Mouse (Mus musculus): Measurements from ENCODE around the gene Rab30. TPM values are rescaled to one million over a fixed set of nuclear protein-coding genes. Genes with fewer than 3 reads are reported as not detected.
A peak's percentile ranks its signal among the peaks of the same experiment; 100 is the strongest.
"Not testable (repeated sequence)": the region's sequence is repeated elsewhere in the genome, so short reads cannot be mapped to it uniquely, and the experiment has no call there.

Rab30 gene
- total RNA-seq, 2 experiments from 2014 or later: 5.4 to 8.5 TPM

DNA sequence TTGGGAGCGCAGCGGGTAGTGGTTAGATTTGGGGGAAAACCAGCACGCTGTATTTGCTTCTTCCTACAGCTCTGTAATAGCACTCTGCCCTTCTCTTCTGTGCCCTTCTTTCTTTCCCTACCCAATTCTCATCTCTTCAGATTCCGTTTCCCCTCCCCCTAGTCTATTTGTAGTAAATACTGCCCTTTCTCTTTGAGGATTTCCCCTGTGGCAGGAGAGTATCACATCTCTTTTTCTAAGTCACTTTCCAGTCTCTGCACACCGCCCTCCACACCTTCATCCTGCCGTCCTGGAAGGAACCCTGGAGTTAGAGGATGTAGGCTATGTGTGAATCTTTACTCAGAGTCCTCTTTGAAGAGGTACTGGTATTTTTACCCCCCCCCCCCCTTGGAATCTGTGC is 1.9 kb downstream of the Rab30 start:
- DNase-seq (ENCODE audit: low spot score): no peak

DNA sequence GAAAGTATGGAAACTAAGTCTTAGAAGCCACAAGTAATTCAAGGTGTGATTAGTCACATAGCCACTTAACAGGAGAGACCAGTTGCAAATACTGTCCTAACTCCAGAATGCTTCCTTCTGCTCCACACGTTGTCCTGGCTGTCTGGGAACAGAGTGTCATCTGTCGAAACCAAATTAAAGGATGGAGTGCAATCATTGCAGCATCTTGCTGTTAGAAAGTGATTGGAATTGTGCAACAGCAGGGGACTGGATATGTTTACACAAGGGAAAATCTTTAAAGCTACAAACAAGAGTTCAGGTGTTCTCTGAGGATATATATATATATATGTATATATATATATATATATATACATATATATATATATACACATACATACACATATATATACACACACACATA is 9.0 kb downstream of the Rab30 start:
- no peak for DNase-seq (ENCODE audit: low spot score)

DNA sequence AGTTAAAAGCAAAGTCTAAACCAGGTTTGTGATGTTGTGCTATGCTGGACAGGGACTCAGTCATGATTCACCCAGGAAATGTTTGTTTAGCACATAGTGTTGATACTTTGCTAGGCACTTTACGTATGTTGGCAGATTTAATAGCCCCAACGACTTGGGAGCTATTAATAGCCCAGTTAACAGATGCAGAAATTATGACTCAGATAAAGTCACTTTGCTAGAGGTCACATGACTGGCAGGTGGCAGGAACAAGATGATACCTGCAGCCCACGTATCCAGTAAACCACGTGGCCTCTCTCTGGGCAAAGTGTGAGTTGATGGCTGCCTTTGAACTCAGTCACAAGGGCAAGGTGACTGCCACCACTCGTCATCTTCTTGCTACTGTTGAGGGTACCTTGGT is 16.7 kb downstream of the Rab30 start:
- DNase-seq (ENCODE audit: low spot score): peak; percentile 53

DNA sequence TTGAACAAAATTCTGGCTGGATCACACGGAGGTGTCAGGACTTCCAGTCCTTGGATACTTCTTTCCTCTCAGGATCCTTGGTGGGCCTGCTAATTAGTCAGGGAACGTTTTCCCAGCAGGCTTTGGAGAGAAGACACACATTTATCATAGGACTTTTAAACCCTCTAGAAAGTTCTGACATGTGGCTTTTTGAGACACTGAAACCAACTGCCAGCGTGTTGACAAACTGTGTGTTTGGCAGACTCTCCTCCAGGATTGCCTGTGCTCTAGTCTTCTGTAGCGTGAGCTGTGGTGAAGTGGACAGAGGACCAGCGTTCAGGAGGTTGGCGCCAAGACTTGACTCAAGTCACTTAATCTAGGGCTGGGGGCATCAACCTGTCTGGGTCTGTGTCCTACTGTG is 19.2 kb downstream of the Rab30 start:
- no peak for DNase-seq (ENCODE audit: low spot score)

DNA sequence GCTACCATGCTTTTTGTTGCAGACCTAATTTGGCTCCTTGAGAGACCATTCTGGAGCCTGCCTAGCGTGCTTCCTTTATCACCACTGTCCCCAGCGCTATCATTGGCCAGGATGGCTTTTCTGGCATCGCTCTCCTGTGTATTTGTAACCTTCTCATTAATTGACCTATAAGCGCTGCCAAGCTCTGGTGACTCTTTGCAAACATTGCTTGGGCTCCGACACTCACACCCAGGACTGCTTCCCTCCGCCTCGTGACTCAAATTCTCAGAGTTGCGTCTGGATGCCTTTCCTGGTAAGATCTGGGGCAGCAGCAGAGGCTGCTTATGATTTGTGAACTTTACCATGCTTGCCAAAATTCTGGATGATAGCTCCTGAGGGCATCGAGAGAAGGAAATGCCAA is 19.8 kb downstream of the Rab30 start:
- DNase-seq (ENCODE audit: low spot score): peak; percentile 46

DNA sequence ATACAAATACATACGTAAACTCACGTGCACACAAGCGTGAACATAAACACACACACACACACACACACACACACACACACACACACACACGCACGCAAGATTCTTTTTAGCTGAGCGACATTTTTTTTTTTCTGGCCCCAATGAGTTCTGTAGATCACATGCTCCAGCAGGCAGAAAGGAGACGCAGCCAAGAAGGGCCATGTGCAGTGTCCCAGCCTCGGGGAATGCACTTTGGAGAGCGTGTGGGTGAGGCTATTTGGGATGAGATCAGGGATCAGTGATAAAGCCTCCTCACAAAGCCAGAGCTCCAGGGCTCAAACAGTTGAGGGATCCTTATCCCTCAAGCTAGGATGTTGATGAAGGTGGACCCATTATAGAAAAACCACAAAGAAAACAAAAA is 24.0 kb downstream of the Rab30 start:
- DNase-seq (ENCODE audit: low spot score): peak; percentile 54

DNA sequence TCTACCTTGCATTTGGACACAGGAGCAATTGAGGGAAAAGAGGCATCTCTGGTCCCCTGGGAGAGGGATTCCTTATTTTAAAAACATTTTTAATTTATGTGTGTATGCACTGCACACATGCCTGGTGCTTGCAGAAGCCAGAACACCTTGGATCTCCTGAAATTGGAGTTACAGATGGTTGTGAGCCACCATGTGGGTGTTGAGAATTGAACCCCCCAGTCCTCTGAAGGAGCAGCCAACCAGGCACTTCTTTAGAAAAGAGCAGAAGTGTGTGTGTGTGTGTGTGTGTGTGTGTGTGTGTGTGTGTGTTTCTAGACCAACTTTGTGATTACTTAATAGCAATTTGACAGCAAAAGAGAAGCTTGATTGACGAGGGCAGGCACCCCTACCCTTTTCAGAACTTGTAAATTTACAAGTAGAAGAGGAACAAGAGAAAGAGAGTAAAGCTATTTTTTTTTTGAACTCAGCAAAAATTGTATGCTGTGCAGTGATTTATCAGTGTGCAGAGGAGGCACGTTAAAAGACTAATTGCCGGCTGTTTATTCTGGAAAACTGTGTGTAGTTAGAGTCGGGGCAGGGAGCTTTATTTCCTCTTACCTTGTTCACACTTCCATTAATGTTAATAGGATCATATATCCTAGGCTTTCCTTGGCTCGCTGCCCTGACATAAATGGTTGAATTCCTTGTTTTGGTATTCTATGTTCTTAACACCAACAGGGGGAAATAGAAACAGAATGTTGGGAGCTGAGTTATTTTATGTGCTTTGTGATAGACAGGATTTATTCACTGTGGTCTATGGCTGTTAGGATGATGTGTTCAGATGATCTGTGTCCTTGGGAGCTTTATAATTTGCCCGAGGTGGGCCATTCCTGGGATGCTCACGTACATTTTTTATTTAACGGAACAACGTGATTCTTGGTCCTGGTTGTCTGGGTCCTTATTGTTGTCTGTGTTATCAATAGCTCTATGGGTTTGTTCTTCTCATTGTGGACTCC is 25.0 kb downstream of the Rab30 start:
- DNase-seq (ENCODE audit: low spot score): no peak

DNA sequence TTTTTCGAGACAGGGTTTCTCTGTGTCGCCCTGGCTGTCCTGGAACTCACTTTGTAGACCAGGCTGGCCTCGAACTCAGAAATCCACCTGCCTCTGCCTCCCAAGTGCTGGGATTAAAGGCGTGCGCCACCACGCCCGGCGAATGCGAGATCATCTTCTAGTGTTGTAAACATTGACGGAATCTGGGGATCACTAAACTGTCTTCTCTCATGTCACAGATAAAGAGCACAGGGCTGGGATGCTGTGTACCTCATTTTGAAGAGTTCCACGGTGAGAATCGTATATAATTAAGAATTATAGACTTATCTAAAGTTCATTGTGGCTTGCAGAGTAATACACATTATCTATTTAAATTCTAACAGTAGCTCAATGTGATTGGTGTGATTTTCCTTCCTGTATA is 26.7 kb downstream of the Rab30 start:
- not testable (repeated sequence) for DNase-seq (ENCODE audit: low spot score)

DNA sequence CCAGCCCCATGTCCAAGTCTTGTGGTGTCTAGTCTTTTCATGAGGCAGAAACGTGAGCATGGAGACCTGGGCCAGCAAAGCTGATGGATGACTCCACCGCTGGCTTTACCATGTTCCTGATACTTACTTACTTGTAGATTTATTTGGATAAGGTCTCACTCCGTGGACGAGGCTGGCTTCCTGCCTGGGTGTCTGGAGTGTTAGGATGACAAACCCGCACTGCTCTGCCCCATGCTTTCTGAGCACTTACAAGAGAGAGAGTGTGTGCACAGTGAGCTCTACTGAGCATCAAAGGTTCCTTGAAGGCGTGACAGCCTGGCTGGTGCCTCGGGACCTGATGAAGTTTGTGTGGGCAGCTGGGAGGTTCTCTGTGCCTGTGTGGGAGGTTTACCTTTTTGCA is 27.5 kb downstream of the Rab30 start:
- no peak for DNase-seq (ENCODE audit: low spot score)

DNA sequence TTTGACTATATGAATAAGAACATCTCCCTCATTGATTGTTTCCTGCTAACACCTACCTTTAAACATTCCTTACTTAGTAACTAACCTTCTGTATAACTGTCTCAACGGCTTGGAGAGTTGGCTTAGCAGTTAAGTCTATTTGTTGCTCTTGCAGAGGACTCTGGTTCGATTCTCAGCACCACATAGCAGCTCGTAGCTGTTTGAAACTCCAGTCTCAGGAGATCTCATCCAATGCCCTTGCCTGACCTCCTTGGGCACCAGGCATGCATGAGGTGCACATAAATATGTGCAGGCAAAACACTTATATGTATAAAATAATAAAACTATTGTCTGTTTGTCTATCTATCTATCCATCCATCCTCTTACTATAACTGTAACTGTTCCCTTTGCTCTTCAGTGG is 31.6 kb downstream of the Rab30 start:
- no peak for DNase-seq (ENCODE audit: low spot score)

DNA sequence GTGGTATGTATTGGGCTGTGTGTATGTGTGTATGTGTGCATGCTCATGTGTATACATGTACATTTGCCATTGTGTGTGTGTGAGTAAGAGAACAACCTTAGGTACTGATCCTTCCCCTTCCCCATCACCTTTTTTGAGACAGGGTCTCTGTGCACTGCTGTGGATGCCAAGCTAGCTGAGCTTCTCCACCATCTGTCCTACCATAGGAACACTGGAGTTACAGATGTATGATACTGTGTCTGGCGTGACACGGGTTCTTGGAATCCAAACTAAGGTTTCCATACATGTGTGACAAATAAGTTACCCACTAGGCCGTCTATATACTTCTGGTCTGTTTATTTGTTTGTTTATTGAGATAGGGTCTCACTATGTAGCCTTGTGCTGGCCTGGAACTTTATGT is 32.2 kb downstream of the Rab30 start:
- no peak for DNase-seq (ENCODE audit: low spot score)

DNA sequence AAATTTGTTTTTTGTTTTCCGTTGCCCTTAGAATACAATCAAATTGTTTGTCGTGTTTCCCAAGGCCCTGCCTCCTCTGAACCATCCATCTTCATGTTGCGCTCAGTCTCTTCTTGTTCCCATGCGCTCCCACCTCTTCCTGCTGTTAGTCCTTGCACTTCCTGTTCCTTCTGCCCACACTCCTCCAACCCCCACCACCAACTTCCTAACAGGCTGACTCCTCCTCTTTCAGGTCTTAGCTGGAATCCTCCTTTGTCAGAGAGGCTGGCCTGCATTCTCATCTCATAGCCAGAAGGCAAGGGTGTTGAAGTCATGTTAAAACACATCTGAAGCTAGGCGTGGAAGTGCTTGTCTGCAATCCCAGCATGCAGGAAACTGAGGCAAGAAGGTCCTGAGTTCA is 33.3 kb downstream of the Rab30 start:
- no peak for DNase-seq (ENCODE audit: low spot score)

DNA sequence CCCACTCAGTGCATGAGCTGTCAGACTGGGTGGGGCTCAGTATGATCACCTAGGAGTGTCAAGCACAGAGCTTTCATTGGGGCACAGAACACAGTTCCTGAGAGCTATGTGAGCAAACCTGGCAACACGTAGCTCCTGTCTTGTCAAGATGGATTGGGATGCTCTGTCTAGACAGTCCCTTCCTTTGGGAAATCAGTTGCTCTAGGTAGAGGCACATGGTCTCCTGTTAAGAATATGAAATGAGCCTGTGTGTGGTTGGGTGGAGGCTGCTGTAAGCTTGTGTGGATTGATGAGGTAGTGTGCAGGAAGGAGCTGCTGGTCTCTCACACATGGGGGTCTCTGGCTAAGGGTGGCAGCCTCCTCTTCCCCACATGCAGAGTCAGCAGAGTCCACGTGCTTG is 34.3 kb downstream of the Rab30 start:
- DNase-seq (ENCODE audit: low spot score): no peak

DNA sequence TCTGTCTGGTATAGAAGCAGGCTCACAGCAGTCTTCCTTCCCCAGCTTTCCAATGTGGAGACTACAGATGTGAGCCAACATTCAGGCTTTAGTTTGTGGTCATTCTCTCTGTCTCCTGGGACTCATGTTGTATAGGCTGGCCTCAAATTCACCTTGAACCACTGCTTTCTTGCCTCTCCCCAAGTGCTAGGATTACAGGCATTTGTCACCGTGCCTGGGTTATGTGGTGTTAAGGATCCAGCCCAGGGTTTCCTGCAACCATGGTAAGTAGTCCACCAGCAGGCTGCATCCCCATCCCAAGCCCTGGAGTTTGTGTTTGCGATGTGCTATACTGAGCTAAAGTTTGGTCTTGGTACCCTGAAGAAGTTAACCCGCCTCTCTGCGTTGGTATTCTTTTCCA is 35.2 kb downstream of the Rab30 start:
- peak; percentile 11 for DNase-seq (ENCODE audit: low spot score)

DNA sequence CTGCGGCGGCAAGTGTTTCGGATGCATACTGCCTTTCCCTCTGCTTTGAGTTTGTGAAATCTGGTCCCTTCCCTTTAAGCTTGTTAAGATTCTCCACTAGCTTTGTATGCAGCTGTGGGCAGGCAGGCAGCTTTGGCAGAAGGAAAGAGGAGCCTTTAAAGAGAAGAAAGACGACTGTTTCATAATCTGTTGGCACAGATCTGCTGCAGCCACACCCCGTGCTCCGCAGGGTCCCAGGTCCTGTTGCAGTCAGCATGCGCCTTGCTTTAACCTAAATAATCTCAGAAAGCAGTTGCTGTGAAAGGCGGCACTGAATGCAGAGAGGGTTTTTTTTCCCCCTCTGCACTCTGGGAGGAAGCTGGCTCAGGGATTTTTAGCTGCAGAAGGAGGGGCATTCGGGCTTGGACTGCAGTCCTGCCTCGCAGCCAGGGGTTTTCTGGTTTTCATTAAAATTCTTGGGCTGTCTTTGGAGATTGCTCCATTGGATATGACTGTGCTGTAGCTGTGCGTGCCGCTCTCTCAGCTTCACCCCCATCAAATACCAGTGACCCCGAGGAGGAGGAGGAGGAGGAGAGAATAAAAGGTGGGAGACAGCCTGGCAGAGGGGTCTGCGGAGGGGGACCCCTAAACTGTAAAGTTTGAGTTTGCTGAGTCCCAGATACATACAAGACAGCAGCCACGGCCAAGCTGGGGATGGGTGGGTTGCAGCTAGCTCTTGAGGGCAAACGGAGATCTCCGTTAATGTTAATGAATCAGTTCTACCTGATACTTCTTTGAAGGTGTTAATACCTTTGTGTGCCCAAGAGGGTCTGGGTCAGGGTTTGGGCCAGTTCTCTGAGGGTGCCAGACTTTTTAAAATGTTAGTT is 35.9 kb downstream of the Rab30 start:
- DNase-seq (ENCODE audit: low spot score): peak; percentile 64

DNA sequence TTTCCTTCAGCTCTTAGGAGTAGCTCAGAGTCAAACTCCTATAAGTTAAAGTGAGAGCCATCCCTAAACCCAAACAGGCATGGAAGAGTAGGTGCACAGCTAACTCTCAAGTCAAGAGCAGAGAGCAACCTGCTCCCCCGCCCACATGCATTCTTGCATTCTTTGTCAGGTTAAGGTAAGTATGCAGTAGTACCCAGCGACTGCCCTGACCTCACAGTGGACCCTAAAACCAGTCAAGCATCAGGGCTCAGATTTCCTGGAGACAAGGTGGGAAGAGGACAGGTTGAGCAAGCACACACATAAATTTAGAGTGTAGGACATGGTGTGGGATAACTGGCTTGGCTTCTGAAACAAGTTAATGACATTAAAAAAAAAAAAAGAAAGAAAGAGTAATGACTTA is 37.7 kb downstream of the Rab30 start:
- DNase-seq (ENCODE audit: low spot score): no peak

DNA sequence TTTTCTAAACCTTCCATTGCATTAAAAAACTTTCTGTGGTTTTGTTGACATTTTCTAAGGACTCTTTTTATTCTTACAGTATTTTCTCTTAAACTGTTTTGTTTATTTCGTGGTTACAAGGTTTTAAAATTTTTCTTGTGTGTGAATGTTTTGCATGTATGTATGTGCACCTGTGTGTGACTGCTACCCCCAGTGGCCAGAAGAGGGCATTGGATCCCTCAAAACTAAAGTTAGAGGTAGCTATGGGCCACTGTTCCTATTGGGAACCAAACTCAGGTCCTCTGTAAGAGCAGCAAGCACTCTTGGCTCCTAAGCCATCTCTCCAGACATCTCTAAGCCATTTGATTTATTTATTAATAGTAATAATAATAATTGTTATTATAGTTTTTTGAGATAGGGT is 40.0 kb downstream of the Rab30 start:
- no peak for DNase-seq (ENCODE audit: low spot score)

DNA sequence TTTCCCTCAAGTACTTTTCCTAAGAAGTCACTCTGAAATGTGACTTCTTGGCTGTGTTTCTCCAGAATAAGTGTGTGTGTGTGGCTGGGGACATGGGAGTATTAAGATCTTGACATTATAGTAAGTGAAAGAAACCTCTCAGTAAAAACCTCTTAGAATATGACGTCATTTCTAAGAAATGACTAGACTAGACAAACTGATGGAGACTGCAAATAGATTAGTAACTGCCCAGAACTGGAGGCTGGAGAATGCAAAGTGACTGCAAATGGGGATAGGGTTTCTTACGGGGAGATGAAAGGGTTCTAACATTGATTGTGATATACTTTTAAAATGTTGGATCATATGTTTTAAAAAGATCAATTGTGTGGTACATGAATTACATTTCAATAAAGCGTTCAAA is 40.5 kb downstream of the Rab30 start:
- no peak for DNase-seq (ENCODE audit: low spot score)

DNA sequence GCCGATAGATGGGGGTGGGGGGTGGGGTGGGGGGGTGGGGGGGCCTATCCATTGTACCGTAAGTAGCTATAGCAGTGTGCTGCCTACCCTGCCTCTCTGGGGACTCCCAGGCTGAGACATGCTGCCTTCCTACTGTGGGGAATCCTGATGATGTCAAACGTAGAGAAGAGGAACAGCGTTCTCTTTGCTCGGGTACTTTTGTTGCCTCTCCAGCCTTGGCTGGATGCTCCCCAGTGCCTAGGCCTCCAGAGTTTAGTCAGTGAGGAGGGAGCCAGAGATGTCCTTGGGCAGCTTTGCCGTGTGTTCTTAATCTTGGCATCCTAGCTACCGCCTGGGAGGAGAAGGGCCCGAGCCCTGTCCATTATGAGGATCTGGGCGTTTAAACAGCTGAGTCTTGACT is 41.1 kb downstream of the Rab30 start:
- peak; percentile 53 for DNase-seq (ENCODE audit: low spot score)

DNA sequence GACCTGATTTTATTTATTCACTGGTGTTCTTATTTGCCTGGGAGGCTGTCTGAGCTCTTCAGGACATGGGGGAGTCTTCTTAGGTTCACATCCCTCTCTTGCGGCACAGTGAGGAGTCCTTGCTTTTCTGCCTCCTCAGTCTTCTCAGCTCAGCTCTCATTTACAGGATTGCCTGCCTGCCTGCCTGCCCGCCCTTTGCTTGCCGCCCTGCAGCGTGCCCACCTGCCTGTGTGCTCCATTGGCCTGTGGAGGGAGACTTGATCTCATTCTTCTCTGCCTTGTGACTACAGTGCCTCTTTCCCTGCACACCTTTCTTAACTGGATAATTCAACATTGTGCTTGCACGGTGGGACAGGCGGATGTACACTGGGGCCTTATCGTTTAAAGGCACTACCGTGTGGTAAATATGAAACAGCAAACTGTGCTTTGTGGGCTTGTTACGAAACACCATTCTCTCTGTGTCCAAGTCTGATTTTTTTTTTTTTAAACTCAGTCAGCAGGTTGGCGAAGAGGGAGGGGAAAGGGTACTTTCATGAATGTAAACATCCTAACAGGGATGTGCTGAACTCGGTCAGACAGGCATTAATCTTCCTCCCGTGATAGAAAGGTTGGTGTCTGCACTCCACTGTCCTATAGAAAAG is 41.9 kb downstream of the Rab30 start:
- DNase-seq (ENCODE audit: low spot score): no peak

DNA sequence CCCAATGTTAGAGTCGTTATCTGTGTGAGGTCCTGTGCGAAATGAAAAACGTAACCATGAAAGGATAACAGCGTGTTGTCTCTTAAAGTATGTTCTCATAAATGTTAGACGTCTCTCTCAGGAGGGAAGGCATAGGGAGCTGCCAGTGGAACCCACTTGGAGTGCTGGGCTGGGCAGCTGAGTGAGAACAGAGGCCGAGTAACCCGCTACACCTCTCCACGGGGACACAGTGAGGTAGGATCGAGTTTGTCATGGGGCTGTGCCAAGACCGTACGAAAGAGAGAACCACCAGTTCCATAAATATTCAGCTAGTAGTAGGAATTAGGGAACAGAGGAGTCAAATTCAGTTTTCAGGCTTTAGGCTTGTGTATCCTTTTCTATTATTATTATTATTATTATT is 42.5 kb downstream of the Rab30 start:
- DNase-seq (ENCODE audit: low spot score): peak; percentile 20

DNA sequence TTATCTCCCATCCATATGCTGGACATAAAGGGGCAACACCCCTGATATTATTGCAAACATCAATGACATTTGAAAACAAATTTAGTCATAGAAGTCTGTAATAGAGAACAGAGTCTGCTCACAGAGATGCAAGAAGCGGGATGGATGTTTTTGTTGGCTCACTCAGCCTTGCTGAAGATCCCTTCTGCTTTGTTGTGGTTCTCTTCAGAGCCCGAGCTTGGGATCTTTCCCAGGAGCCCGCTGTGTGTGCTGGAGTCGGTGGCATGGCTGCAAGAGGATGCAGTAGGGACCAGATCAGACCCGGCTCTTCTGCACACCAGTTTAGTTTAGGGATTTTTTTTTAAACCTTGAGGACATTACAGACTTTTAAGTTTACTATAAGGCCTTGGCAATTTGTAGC is 54.3 kb downstream of the Rab30 start:
- DNase-seq (ENCODE audit: low spot score): no peak

Measured in gastrocnemius, adult 18-20 months (tissue).